Mouse (Mus musculus): ENCODE measurements around the gene Ypel4. TPM values are rescaled to one million over a fixed set of nuclear protein-coding genes. Genes with fewer than 3 reads are reported as not detected.

The Ypel4 gene
- polyA plus RNA-seq, 1 experiment: 1.6 TPM

GRCm38 (mm10) chr2:84737451-84737925 is 3.6 kb downstream of the Ypel4 start:
- WGBS: 11% methylated on average over 8 of the region's 8 CpGs
- Histone ChIP-seq H3K4me1 (ENCODE audit: control insufficient read depth, insufficient read depth, low read length) (peaks cover 2% of the 10 kb centered on the region; the same call in 1 of the 2 replicates), H3K4me3 (replicated peaks; ENCODE audit: extremely low read depth, low read depth, low read length) (no peak overlapping the region)
- DNase-seq: no peak
- no peak for TF ChIP-seq POLR2A (IDR thresholded peaks at IDR 0.05; ENCODE audit: borderline replicate concordance, extremely low read depth, low read depth, low read length)
- TF ChIP-seq CTCF (IDR thresholded peaks at IDR 0.05; ENCODE audit: insufficient read depth, low read length): no peak

GRCm38 (mm10) chr2:84738271-84738911 is 4.5 kb downstream of the Ypel4 start:
- H3K4me3 ChIP-seq (replicated peaks; ENCODE audit: extremely low read depth, low read depth, low read length): no peak overlapping the region
- 3% methylated on average over 12 of the region's 12 CpGs for whole genome bisulfite sequencing
- TF ChIP-seq POLR2A (IDR thresholded peaks at IDR 0.05; ENCODE audit: borderline replicate concordance, extremely low read depth, low read depth, low read length): no peak
- TF ChIP-seq CTCF (IDR thresholded peaks at IDR 0.05; ENCODE audit: insufficient read depth, low read length): peak; percentile 46
- H3K4me1 ChIP-seq (ENCODE audit: control insufficient read depth, insufficient read depth, low read length): peaks cover 4% of the 10 kb centered on the region; the same call in 1 of the 2 replicates
- no peak for DNase-seq

GRCm38 (mm10) chr2:84740608-84741333 is 6.9 kb downstream of the Ypel4 start:
- peaks cover 4% of the 10 kb centered on the region; the same call in 1 of the 2 replicates for H3K4me1 ChIP-seq (ENCODE audit: control insufficient read depth, insufficient read depth, low read length)
- H3K4me3 ChIP-seq (replicated peaks; ENCODE audit: extremely low read depth, low read depth, low read length): no peak overlapping the region
- DNase-seq: no peak
- 61% methylated on average over 15 of the region's 15 CpGs for WGBS
- TF ChIP-seq POLR2A (IDR thresholded peaks at IDR 0.05; ENCODE audit: borderline replicate concordance, extremely low read depth, low read depth, low read length) (no peak), CTCF (IDR thresholded peaks at IDR 0.05; ENCODE audit: insufficient read depth, low read length) (no peak)

GRCm38 (mm10) chr2:84741841-84742450 is 8.1 kb downstream of the Ypel4 start:
- TF ChIP-seq CTCF (IDR thresholded peaks at IDR 0.05; ENCODE audit: insufficient read depth, low read length): no peak
- TF ChIP-seq POLR2A (IDR thresholded peaks at IDR 0.05; ENCODE audit: borderline replicate concordance, extremely low read depth, low read depth, low read length): peak; percentile 18; the same call in 1 of the 2 replicates
- Histone ChIP-seq H3K4me1 (ENCODE audit: control insufficient read depth, insufficient read depth, low read length) (peaks cover 4% of the 10 kb centered on the region; the same call in 1 of the 2 replicates), H3K4me3 (replicated peaks; ENCODE audit: extremely low read depth, low read depth, low read length) (peak overlapping the region; percentile 48)
- no peak for DNase-seq
- 18% methylated on average over 5 of the region's 5 CpGs for WGBS

GRCm38 (mm10) chr2:84742451-84743283 is 8.8 kb downstream of the Ypel4 start:
- TF ChIP-seq POLR2A (IDR thresholded peaks at IDR 0.05; ENCODE audit: borderline replicate concordance, extremely low read depth, low read depth, low read length) (no peak), CTCF (IDR thresholded peaks at IDR 0.05; ENCODE audit: insufficient read depth, low read length) (no peak)
- H3K4me3 ChIP-seq (replicated peaks; ENCODE audit: extremely low read depth, low read depth, low read length): peak overlapping the region; percentile 48
- 5% methylated on average over 26 of the region's 26 CpGs for WGBS
- no peak for DNase-seq
- H3K4me1 ChIP-seq (ENCODE audit: control insufficient read depth, insufficient read depth, low read length): peaks cover 4% of the 10 kb centered on the region; the same call in 1 of the 2 replicates

GRCm38 (mm10) chr2:84743561-84743960 is 9.7 kb downstream of the Ypel4 start, which contains the start of gene Gm19426:
Gene Gm19426 (minus strand): TSS chr2:84743655.
- TF ChIP-seq POLR2A (IDR thresholded peaks at IDR 0.05; ENCODE audit: borderline replicate concordance, extremely low read depth, low read depth, low read length) (peak; percentile 29; the same call in 1 of the 2 replicates), CTCF (IDR thresholded peaks at IDR 0.05; ENCODE audit: insufficient read depth, low read length) (no peak)
- H3K4me1 ChIP-seq (ENCODE audit: control insufficient read depth, insufficient read depth, low read length): peaks cover 4% of the 10 kb centered on the region; the same call in 1 of the 2 replicates
- DNase-seq: peak; percentile 64
- WGBS: 1% methylated on average over 25 of the region's 25 CpGs
- peak within 1 kb of the TSS; percentile 48 for H3K4me3 ChIP-seq (replicated peaks; ENCODE audit: extremely low read depth, low read depth, low read length)

- Histone ChIP-seq H3K4me1 (ENCODE audit: control insufficient read depth, insufficient read depth, low read length) (peaks cover 4% of the 10 kb centered on the region; the same call in 1 of the 2 replicates), H3K4me3 (replicated peaks; ENCODE audit: extremely low read depth, low read depth, low read length) (peak overlapping the region; percentile 48)
- DNase-seq: no peak
- WGBS: 9% methylated on average over 10 of the region's 10 CpGs
- TF ChIP-seq CTCF (IDR thresholded peaks at IDR 0.05; ENCODE audit: insufficient read depth, low read length) (no peak), POLR2A (IDR thresholded peaks at IDR 0.05; ENCODE audit: borderline replicate concordance, extremely low read depth, low read depth, low read length) (no peak)
These were observed 10.3 kb downstream of the Ypel4 start for GRCm38 (mm10) chr2:84744126-84744525.

GRCm38 (mm10) chr2:84750115-84750514 is 16.3 kb downstream of the Ypel4 start:
- no peak for DNase-seq
- no peaks in the 10 kb centered on the region for H3K4me1 ChIP-seq (ENCODE audit: control insufficient read depth, insufficient read depth, low read length)
- 48% methylated on average over 6 of the region's 6 CpGs for WGBS
- no peak overlapping the region for H3K4me3 ChIP-seq (replicated peaks; ENCODE audit: extremely low read depth, low read depth, low read length)
- no peak for TF ChIP-seq POLR2A (IDR thresholded peaks at IDR 0.05; ENCODE audit: borderline replicate concordance, extremely low read depth, low read depth, low read length)
- no peak for TF ChIP-seq CTCF (IDR thresholded peaks at IDR 0.05; ENCODE audit: insufficient read depth, low read length)
